Mouse (Mus musculus) MEL (cell line): ENCODE results near the gene Tmem184b. TPM values are rescaled to one million over a fixed set of nuclear protein-coding genes. Genes with fewer than 3 reads are reported as not detected.
A peak's percentile ranks its signal among the peaks of the same experiment; 100 is the strongest.

ENCODE experiments used
- DNase-seq: peaks from one replicate; pipeline ENCODE4 v3.0.0; 2011; ENCODE audit warnings: low read depth, low spot score
- H3K27ac ChIP-seq: 2 replicates; pipeline ENCODE4 v1.5.1; 2012; ENCODE audit warnings: low read depth, mild to moderate bottlenecking, control low read depth, low read length, moderate library complexity; ENCODE audit not compliant: control insufficient read depth
- H3K27me3 ChIP-seq, 2 experiments: fragments of 150-350 bp in 1 of 2; sonication (generic) in 1 of 2; 2 replicates each; pipeline ENCODE4 v1.6.1; 2012; ENCODE audit warnings: low read length in 2 of 2, mild to moderate bottlenecking in 2 of 2, improper control_type of control experiment in 1 of 2, moderate library complexity in 1 of 2; ENCODE audit not compliant: insufficient read depth in 2 of 2, control insufficient read depth in 1 of 2
- H3K36me3 ChIP-seq, 2 experiments: 2 replicates each; pipeline ENCODE4 v1.6.1; 2012 to 2014; ENCODE audit warnings: low read length in 2 of 2, improper control_type of control experiment in 1 of 2, inconsistent platforms in 1 of 2, mild to moderate bottlenecking in 1 of 2; ENCODE audit not compliant: insufficient read depth in 2 of 2, control insufficient read depth in 1 of 2
- H3K4me1 ChIP-seq, 2 experiments: fragments of 150-350 bp in 1 of 2; sonication (generic) in 1 of 2; 2 replicates each; pipeline ENCODE4 v1.6.1; 2012; ENCODE audit warnings: low read length in 2 of 2, improper control_type of control experiment in 1 of 2, mild to moderate bottlenecking in 1 of 2; ENCODE audit not compliant: insufficient read depth in 2 of 2, control insufficient read depth in 1 of 2
- H3K4me3 ChIP-seq, 2 experiments: fragments of 150-350 bp in 1 of 2; sonication (generic) in 1 of 2; 2 replicates each; pipeline ENCODE4 v1.5.1; 2012; ENCODE audit warnings: low read depth in 2 of 2, low read length in 2 of 2, mild to moderate bottlenecking in 2 of 2, moderate library complexity in 2 of 2, control low read depth in 1 of 2, improper control_type of control experiment in 1 of 2; ENCODE audit not compliant: control insufficient read depth in 1 of 2, insufficient read depth in 1 of 2
- H3K79me2 ChIP-seq: 2 replicates; pipeline ENCODE4 v1.6.1; 2012; ENCODE audit warnings: mild to moderate bottlenecking, low read length, moderate library complexity; ENCODE audit not compliant: control insufficient read depth, poor library complexity, insufficient read depth
- H3K9ac ChIP-seq: 2 replicates; pipeline ENCODE4 v1.6.1; 2012; ENCODE audit warnings: low read depth, mild to moderate bottlenecking, control low read depth, low read length, moderate library complexity; ENCODE audit not compliant: control insufficient read depth, poor library complexity, severe bottlenecking
- H3K9me3 ChIP-seq: fragments of 150-350 bp; sonication (generic); replicated peaks from 2 replicates; pipeline ENCODE4 v1.6.1; 2012; ENCODE audit warnings: mild to moderate bottlenecking, low read length, improper control_type of control experiment, moderate library complexity; ENCODE audit not compliant: insufficient read depth
- BHLHE40 ChIP-seq: IDR thresholded peaks from 2 replicates; pipeline ENCODE4 v1.6.1; 2012; ENCODE audit warnings: low read depth, mild to moderate bottlenecking, inconsistent platforms, low read length, improper control_type of control experiment, borderline replicate concordance
- CTCF ChIP-seq, 3 experiments: IDR thresholded peaks in 2 of 3; conservative IDR thresholded peaks in 1 of 3; 2 replicates each; pipeline ENCODE4 v1.5.1; 2011 to 2012; ENCODE audit warnings: low read length in 3 of 3, low read depth in 2 of 3, mild to moderate bottlenecking in 2 of 3, improper control_type of control experiment in 1 of 3, inconsistent platforms in 1 of 3, mixed read lengths in 1 of 3, moderate library complexity in 1 of 3; ENCODE audit not compliant: control insufficient read depth in 1 of 3, insufficient read depth in 1 of 3, poor library complexity in 1 of 3, severe bottlenecking in 1 of 3
- E2F4 ChIP-seq: IDR thresholded peaks from 2 replicates; pipeline ENCODE4 v1.6.1; 2011; ENCODE audit warnings: low read depth, low read length, improper control_type of control experiment, borderline replicate concordance
- ELF1 ChIP-seq: IDR thresholded peaks from 2 replicates; pipeline ENCODE4 v1.6.1; 2014; ENCODE audit warnings: low read depth, mild to moderate bottlenecking, inconsistent platforms, low read length, improper control_type of control experiment, moderate library complexity
- EP300 ChIP-seq, 2 experiments: IDR thresholded peaks; 2 replicates each; pipeline ENCODE4 v1.6.1; 2011; ENCODE audit warnings: improper control_type of control experiment in 2 of 2, low read length in 2 of 2, low read depth in 1 of 2, mild to moderate bottlenecking in 1 of 2
- ETS1 ChIP-seq: IDR thresholded peaks from 2 replicates; pipeline ENCODE4 v1.6.1; 2012; ENCODE audit warnings: low read depth, mild to moderate bottlenecking, inconsistent platforms, low read length, improper control_type of control experiment, moderate library complexity
- GABPA ChIP-seq: IDR thresholded peaks from 2 replicates; pipeline ENCODE4 v1.6.1; 2012; ENCODE audit warnings: low read depth, mild to moderate bottlenecking, inconsistent platforms, low read length, improper control_type of control experiment, moderate library complexity
- GATA1 ChIP-seq: IDR thresholded peaks from 2 replicates; pipeline ENCODE4 v1.6.1; 2011; ENCODE audit warnings: low read depth, low read length, improper control_type of control experiment
- MAFK ChIP-seq: IDR thresholded peaks from 2 replicates; pipeline ENCODE4 v1.6.1; 2011; ENCODE audit warnings: low read depth, mild to moderate bottlenecking, low read length, improper control_type of control experiment, borderline replicate concordance
- MXI1 ChIP-seq: IDR thresholded peaks from 2 replicates; pipeline ENCODE4 v1.6.1; 2011; ENCODE audit warnings: mild to moderate bottlenecking, low read depth, low read length, improper control_type of control experiment
- MYB ChIP-seq: IDR thresholded peaks from 2 replicates; pipeline ENCODE4 v1.6.1; 2011; ENCODE audit warnings: mild to moderate bottlenecking, low read depth, low read length, improper control_type of control experiment
- MYC ChIP-seq: IDR thresholded peaks from 2 replicates; pipeline ENCODE4 v1.6.1; 2011; ENCODE audit warnings: low read depth, mild to moderate bottlenecking, low read length, improper control_type of control experiment, moderate library complexity
- NRF1 ChIP-seq: IDR thresholded peaks from 2 replicates; pipeline ENCODE4 v1.6.1; 2014; ENCODE audit warnings: low read depth, mild to moderate bottlenecking, inconsistent platforms, low read length, improper control_type of control experiment, moderate library complexity; ENCODE audit not compliant: poor library complexity, insufficient read depth, severe bottlenecking
- POLR2AphosphoS5 ChIP-seq: IDR thresholded peaks from 2 replicates; pipeline ENCODE4 v1.6.1; 2012; ENCODE audit warnings: low read depth, borderline replicate concordance, mild to moderate bottlenecking, inconsistent platforms, low read length, moderate library complexity, mixed read lengths
- RCOR1 ChIP-seq: IDR thresholded peaks from 2 replicates; pipeline ENCODE4 v1.6.1; 2012; ENCODE audit warnings: low read depth, mild to moderate bottlenecking, inconsistent platforms, low read length, improper control_type of control experiment
- SIN3A ChIP-seq: IDR thresholded peaks from 2 replicates; pipeline ENCODE4 v1.6.1; 2012; ENCODE audit warnings: low read length, improper control_type of control experiment, inconsistent platforms
- TAL1 ChIP-seq: IDR thresholded peaks from 2 replicates; pipeline ENCODE4 v1.6.1; 2012; ENCODE audit warnings: mild to moderate bottlenecking, inconsistent platforms, low read length, moderate library complexity, mixed read lengths
- TBP ChIP-seq: IDR thresholded peaks from 2 replicates; pipeline ENCODE4 v1.8.0; 2011; ENCODE audit warnings: low read depth, low read length, improper control_type of control experiment
- TCF12 ChIP-seq: IDR thresholded peaks from 2 replicates; pipeline ENCODE4 v1.6.1; 2014; ENCODE audit warnings: low read depth, mild to moderate bottlenecking, inconsistent platforms, low read length, improper control_type of control experiment, moderate library complexity
- polyA plus RNA-seq, 2 experiments: library from polyadenylated mRNA; stranded (reverse) in 1 of 2; unstranded in 1 of 2; fragments of >175 nt in 1 of 2; fragments of >200 nt in 1 of 2; gene quantifications; 2 replicates each; pipeline versions ENCODE4 v1.2.1 to v1.2.4; 2012; ENCODE audit warnings: low replicate concordance in 2 of 2, low read depth in 1 of 2; ENCODE audit not compliant: insufficient read length in 2 of 2, insufficient read depth in 1 of 2, missing spikeins in 1 of 2
- total RNA-seq: library from RNA; depleted of rRNA; stranded (reverse); fragments of 300-350 nt; gene quantifications from 2 replicates; pipeline ENCODE4 v1.2.3, GENCODE M21; 2012

Gene Tmem184b
- total and polyA plus RNA-seq, 3 experiments, result 7.5 to 28.4 TPM; not detected in 1

DNA sequence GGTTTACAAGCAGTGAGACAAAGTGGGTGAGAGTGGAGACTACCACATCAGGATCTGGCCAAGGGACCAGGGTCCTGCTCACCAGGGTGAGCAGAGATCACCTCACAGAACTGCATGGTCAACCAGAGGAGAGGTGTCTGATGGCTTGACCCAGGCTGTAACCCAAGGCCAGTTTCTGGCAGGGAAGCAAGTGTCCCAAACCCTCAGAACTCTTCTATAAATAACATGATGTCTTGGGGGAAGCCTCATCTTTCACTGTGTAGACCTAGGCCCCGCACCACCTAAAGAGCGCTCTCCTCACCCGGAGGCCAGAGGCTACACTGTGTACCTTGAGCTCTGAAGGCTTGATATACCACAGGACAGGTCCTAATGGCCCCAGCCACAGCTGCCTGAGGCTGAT, 14.0 kb upstream of the Tmem184b start:
- TF ChIP-seq EP300 (IDR thresholded peaks at IDR 0.05; ENCODE audit: low read depth in 1 of 2, low read length in 2 of 2), result no peak
- TF ChIP-seq GATA1, result no peak
- no peak for TF ChIP-seq MXI1
- TF ChIP-seq CTCF (IDR thresholded peaks at IDR 0.05 in 2 of 3, conservative IDR thresholded peaks at IDR 0.05 in 1 of 3; ENCODE audit: control insufficient read depth in 1 of 3, insufficient read depth in 1 of 3, low read depth in 2 of 3, low read length in 3 of 3, poor library complexity in 1 of 3, severe bottlenecking in 1 of 3), result no peak
- TF ChIP-seq E2F4, result no peak
- no peak for TF ChIP-seq TCF12
- TF ChIP-seq MAFK, result no peak
- no peak for TF ChIP-seq TAL1
- TF ChIP-seq NRF1, result no peak
- no peak for TF ChIP-seq RCOR1
- TF ChIP-seq, all 39 proteins: peak for 0
- peaks cover 0 to 13% of the 10 kb centered on the region in 2 experiments; a peak in 3 of 4 replicates for H3K36me3 ChIP-seq
- H3K4me3 ChIP-seq, result no peak overlapping the region
- no peak overlapping the region for H3K27ac ChIP-seq
- no peaks in the 10 kb centered on the region for H3K9me3 ChIP-seq
- DNase-seq, result no peak
- no peaks in the 10 kb centered on the region for H3K27me3 ChIP-seq
- H3K4me1 ChIP-seq, result peaks cover 8 to 21% of the 10 kb centered on the region in 2 experiments
- H3K79me2 ChIP-seq, result no peaks in the 10 kb centered on the region
- H3K9ac ChIP-seq, result no peak overlapping the region

DNA sequence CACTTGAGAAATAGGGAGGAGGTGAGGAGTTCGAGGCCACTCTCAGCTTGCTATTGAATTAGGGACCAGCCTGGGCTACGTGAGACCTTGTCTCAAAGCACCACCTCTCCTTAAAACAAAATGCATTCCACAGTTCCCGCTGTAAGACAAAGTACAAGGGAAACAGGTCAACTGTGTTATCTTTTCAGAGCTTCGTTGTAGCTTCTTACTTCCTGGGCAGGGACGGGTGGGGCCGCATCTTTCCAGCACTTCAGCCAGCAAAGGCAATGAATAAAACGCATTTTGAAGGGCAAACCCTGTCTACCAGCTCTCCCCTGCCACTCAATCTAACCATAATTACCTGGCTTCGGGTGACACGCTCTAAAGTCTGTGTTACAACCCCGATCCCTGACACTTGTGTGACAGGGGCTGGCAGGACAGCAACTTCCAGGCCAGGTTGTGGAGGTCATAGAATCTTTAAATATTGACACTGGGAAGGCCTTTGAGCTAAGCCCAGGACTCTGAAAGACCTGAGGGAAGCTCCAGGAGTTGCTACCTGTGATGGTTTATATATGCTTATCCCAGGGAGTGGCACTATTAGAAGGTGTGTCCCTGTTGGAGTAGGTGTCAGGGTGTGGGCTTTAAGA, 13.2 kb upstream of the Tmem184b start:
- H3K4me1 ChIP-seq, result peaks cover 8 to 21% of the 10 kb centered on the region in 2 experiments
- no peak overlapping the region for H3K4me3 ChIP-seq
- H3K9ac ChIP-seq, result peak overlapping the region; percentile 29; the same call in 1 of the 2 replicates
- peaks cover 0 to 13% of the 10 kb centered on the region in 2 experiments; a peak in 3 of 4 replicates for H3K36me3 ChIP-seq
- H3K27me3 ChIP-seq, result no peaks in the 10 kb centered on the region
- 0 out of 2 replicates have a peak overlapping the region, but pooled peaks have one; percentile 31 for H3K27ac ChIP-seq
- no peaks in the 10 kb centered on the region for H3K9me3 ChIP-seq
- no peak for TF ChIP-seq POLR2AphosphoS5
- no peaks in the 10 kb centered on the region for H3K79me2 ChIP-seq
- no peak for DNase-seq

DNA sequence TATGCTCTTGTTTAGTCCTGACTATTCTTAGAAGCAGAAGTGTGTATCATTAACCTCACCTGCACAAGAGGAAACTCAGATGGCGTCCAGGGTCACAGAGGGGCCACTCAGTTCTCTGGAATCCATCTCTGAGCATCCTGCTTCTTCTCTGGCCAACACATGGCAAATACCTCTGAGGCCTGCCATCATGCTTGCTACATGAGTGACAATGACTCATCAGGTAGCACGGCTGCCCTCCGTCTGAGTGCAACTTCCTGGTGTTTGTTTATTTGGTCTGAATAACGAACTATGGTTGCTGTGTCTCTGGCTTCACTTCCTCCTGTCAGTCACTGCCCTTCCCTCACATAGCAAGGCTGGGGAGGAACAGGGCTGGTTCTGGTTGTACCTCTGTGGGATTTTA, 11.1 kb upstream of the Tmem184b start:
- Histone ChIP-seq H3K27ac (peak overlapping the region; percentile 8), H3K27me3 (no peaks in the 10 kb centered on the region), H3K9ac (peak overlapping the region; percentile 5; the same call in 1 of the 2 replicates), H3K4me3 (no peak overlapping the region), H3K4me1 (peaks cover 8 to 22% of the 10 kb centered on the region in 2 experiments), H3K36me3 (peaks cover 0 to 13% of the 10 kb centered on the region in 2 experiments; a peak in 3 of 4 replicates), H3K79me2 (no peaks in the 10 kb centered on the region), H3K9me3 (no peaks in the 10 kb centered on the region)
- peak; percentile 78 for DNase-seq
- TF ChIP-seq RCOR1 (no peak), ELF1 (peak; percentile 50; the same call in 1 of the 2 replicates), ETS1 (peak; percentile 27; the same call in 1 of the 2 replicates), MYC (peak; percentile 45; the same call in 1 of the 2 replicates), MYB (peak; percentile 24; the same call in 1 of the 2 replicates), SIN3A (peak; percentile 25; the same call in 1 of the 2 replicates), GABPA (0 out of 2 replicates have a peak, but pooled peaks have one; percentile 21), EP300 (IDR thresholded peaks at IDR 0.05; ENCODE audit: low read depth in 1 of 2, low read length in 2 of 2) (peak in 1 of 2 experiments; percentile 51; a peak in 2 of 4 replicates), BHLHE40 (no peak), TBP (0 out of 2 replicates have a peak, but pooled peaks have one; percentile 42)
